Mouse (Mus musculus) ES-Bruce4 (cell line): ENCODE results near the gene Ulk4. TPM values are rescaled to one million over a fixed set of nuclear protein-coding genes. Genes with fewer than 3 reads are reported as not detected.

Source experiments
- H3K27ac ChIP-seq: 2 replicates; pipeline ENCODE4 v1.5.1; 2012; ENCODE audit warnings: low read length, inconsistent platforms; ENCODE audit not compliant: insufficient read depth
- H3K27me3 ChIP-seq: 2 replicates; pipeline ENCODE4 v1.6.1; 2012; ENCODE audit warnings: mild to moderate bottlenecking, low read length, inconsistent platforms; ENCODE audit not compliant: control insufficient read depth, poor library complexity, insufficient read depth, severe bottlenecking
- H3K36me3 ChIP-seq: 2 replicates; pipeline ENCODE4 v1.6.1; 2012; ENCODE audit warnings: inconsistent platforms, mild to moderate bottlenecking, low read length, moderate library complexity; ENCODE audit not compliant: control insufficient read depth, poor library complexity, insufficient read depth, severe bottlenecking
- H3K4me1 ChIP-seq: one replicate; pipeline ENCODE4 v1.8.1; 2011; ENCODE audit warnings: low read length; ENCODE audit not compliant: control insufficient read depth, insufficient read depth
- H3K4me3 ChIP-seq: 2 replicates; pipeline ENCODE4 v1.5.1; 2011; ENCODE audit warnings: low read depth, mild to moderate bottlenecking, low read length
- H3K9ac ChIP-seq: 2 replicates; pipeline ENCODE4 v1.6.1; 2012; ENCODE audit warnings: low read depth, mild to moderate bottlenecking, inconsistent platforms; ENCODE audit not compliant: poor library complexity, severe bottlenecking
- H3K9me3 ChIP-seq: replicated peaks from 2 replicates; pipeline ENCODE4 v1.6.1; 2012; ENCODE audit warnings: mild to moderate bottlenecking, low read length, inconsistent platforms; ENCODE audit not compliant: control insufficient read depth, poor library complexity, insufficient read depth, severe bottlenecking
- CTCF ChIP-seq: IDR thresholded peaks from one replicate; pipeline ENCODE4 v1.8.1; 2011; ENCODE audit warnings: low read depth, low read length
- EP300 ChIP-seq: IDR thresholded peaks from 2 replicates; pipeline ENCODE4 v1.6.1; 2011; ENCODE audit warnings: low read depth, low read length; ENCODE audit not compliant: insufficient read depth
- POLR2A ChIP-seq: IDR thresholded peaks from one replicate; pipeline ENCODE4 v1.8.1; 2011; ENCODE audit warnings: low read length; ENCODE audit not compliant: insufficient read depth
- polyA plus RNA-seq: library from polyadenylated mRNA; stranded (reverse); fragments of >200 nt; gene quantifications from 2 replicates; pipeline ENCODE4 v1.2.4, GENCODE M21; 2011; ENCODE audit warnings: low read depth; ENCODE audit not compliant: missing spikeins, insufficient read depth, insufficient read length

The Ulk4 gene
- polyA plus RNA-seq, 1 experiment = 3.3 TPM

DNA sequence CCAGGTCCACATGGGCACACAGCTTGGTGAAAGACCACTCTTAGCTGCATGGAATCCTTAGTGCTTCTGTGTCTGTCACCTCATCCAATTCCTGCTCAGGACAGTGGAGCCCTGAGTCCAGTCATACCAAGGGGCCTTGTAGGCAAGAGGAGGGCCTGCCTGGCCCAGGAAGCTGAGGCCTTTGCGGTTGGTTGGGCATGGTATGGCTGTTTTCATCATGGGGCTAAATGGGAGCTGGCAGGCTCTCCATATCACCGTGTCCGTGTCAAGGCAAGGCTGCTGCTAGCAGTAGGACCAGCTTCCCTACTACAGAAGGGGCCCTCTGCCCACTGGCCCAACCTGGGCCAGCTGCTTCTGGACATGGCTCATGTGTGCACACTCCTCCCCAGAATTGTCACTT lies 313.3 kb downstream of the Ulk4 start:
- Histone ChIP-seq H3K4me1 (peaks cover 7% of the 10 kb centered on the region), H3K27ac (no peak overlapping the region), H3K36me3 (peaks cover 12% of the 10 kb centered on the region), H3K4me3 (no peak overlapping the region), H3K9ac (no peak overlapping the region), H3K27me3 (no peaks in the 10 kb centered on the region), H3K9me3 (no peaks in the 10 kb centered on the region)
- no peak for TF ChIP-seq CTCF
- TF ChIP-seq EP300 = no peak
- no peak for TF ChIP-seq POLR2A

DNA sequence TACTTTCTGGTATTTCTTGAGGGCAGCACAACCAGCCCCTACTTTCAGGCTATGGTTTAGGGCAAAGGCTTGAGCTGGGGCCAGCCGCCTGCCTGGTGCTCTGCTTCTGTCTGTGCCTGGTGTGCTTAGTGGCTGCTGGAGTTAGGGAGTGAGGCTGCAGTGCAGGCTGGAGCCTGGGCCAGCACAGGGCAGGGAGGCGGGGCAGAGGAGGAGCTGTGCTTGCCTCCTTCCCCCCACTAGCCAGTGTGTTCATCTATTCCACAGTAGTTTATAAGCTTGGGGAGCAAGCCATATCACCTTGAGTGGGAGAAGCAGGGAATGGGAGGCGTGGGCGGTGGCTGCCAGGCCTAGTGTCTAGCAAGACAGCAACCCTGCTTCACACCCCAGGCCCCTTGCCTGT lies 313.9 kb downstream of the Ulk4 start:
- Histone ChIP-seq H3K9ac (no peak overlapping the region), H3K9me3 (no peaks in the 10 kb centered on the region), H3K27ac (no peak overlapping the region), H3K4me3 (no peak overlapping the region), H3K4me1 (peaks cover 7% of the 10 kb centered on the region), H3K27me3 (no peaks in the 10 kb centered on the region), H3K36me3 (peaks cover 18% of the 10 kb centered on the region)
- TF ChIP-seq CTCF (no peak), EP300 (no peak), POLR2A (no peak)

DNA sequence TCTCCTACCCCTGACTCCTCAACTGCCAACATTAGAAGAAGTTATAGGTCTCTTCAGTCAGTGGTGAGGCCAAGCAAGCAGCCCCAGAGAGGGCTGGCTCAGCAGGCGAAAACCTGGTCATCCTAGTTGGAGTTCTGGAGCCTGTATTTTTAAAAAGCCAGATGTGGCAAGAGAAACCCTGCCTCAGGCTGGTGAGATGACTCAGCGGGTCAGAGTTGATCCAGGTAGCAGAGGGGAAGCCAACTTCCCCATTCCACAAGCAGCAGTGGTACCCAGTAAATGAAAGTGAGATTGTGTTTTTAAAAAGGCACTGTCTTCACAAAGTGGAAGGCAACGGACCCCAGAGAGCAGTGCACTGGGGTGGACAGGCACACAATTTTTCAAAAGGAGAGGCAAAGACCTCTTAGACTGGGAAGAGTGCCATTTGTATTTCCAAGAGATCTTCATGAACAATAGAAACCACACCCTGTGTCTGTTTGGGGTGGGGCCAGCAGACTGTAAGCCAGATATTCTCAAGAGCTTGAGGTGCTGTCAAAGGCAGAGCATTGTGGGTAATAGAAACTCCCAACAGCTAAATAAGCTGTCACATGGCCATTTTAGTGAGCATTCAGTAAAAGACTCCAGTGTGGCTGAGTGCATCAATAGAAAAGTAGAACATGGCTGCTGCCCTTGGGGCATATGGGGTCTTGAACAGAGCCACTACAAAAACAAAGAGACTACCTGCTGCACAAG lies 314.9 kb downstream of the Ulk4 start:
- no peak for TF ChIP-seq CTCF
- no peak for TF ChIP-seq POLR2A
- no peak for TF ChIP-seq EP300
- Histone ChIP-seq H3K9ac (no peak overlapping the region), H3K27ac (peak overlapping the region; percentile 76), H3K9me3 (no peaks in the 10 kb centered on the region), H3K4me3 (no peak overlapping the region), H3K27me3 (no peaks in the 10 kb centered on the region), H3K4me1 (peaks cover 7% of the 10 kb centered on the region), H3K36me3 (peaks cover 27% of the 10 kb centered on the region)

DNA sequence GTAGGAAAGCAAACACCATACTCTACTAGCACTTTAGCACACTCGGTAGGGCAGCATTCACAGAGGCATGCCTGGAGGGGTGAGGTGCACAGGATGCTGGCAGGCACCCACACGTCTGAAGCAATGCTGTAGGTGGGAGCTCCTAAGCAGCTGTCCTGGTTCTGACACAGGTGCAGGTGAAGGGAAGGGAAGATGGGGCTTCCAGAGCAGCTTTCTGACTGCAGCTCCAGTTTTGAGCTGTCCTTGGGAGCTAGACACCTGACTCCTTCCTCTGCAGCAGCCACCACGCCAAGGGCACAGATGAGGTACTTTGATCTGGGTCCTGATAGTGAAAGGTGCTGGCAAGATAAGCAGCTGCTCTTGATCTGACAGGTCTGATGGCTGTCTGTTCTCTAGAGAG lies 315.5 kb downstream of the Ulk4 start:
- Histone ChIP-seq H3K9ac (no peak overlapping the region), H3K36me3 (peaks cover 33% of the 10 kb centered on the region), H3K9me3 (no peaks in the 10 kb centered on the region), H3K27me3 (no peaks in the 10 kb centered on the region), H3K27ac (peak overlapping the region; percentile 76), H3K4me3 (no peak overlapping the region), H3K4me1 (peaks cover 7% of the 10 kb centered on the region)
- TF ChIP-seq CTCF (no peak), POLR2A (no peak), EP300 (no peak)

DNA sequence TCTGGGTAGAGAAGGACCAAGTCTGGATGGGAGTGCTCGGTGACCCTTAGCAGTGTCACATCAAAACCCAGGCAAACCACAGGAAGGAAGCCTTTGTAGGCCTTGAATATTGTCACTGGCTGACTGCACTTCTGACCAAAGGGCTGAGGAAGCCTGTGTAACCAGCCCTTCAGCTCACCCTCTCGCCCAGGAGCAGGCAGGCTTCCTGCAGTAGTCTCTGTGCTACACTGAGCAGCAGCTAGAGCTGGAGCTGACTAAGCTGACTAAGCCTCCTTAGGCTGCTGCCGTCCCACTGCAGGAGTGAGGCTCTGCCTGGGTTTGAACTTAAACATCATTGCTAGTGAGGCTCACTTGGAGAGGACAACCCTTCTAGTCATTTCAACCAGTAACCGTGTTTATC lies 316.4 kb downstream of the Ulk4 start:
- TF ChIP-seq POLR2A = no peak
- no peak for TF ChIP-seq CTCF
- TF ChIP-seq EP300 = no peak
- H3K9ac ChIP-seq = no peak overlapping the region
- H3K4me3 ChIP-seq = no peak overlapping the region

DNA sequence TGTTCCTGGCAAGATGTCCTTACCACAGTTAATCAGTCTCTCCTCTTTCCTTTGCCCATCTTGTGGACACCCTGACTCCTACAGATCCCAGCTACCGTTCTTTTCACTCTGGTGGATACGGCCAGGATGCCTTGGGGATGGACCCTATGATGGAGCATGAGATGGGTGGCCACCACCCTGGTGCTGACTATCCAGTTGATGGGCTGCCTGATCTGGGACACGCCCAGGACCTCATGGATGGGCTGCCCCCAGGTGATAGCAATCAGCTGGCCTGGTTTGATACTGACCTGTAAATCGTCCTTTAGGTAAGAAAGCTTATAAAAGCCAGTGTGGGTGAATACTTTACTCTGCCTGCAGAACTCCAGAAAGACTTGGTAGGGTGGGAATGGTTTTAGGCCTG lies 317.8 kb downstream of the Ulk4 start:
- Histone ChIP-seq H3K36me3 (peaks cover 56% of the 10 kb centered on the region), H3K4me3 (no peak overlapping the region), H3K9ac (no peak overlapping the region), H3K4me1 (peaks cover 7% of the 10 kb centered on the region), H3K9me3 (no peaks in the 10 kb centered on the region), H3K27me3 (no peaks in the 10 kb centered on the region), H3K27ac (no peak overlapping the region)
- no peak for TF ChIP-seq EP300
- TF ChIP-seq POLR2A = no peak

More for the DNA sequence above, 316.4 kb downstream of the Ulk4 start:
- Histone ChIP-seq H3K9me3 (no peaks in the 10 kb centered on the region), H3K27ac (no peak overlapping the region), H3K27me3 (no peaks in the 10 kb centered on the region), H3K4me1 (peaks cover 7% of the 10 kb centered on the region), H3K36me3 (peaks cover 42% of the 10 kb centered on the region)
